Comparison of ENCODE assay signal across 10 mouse cellular contexts in the genomic region with DNA sequence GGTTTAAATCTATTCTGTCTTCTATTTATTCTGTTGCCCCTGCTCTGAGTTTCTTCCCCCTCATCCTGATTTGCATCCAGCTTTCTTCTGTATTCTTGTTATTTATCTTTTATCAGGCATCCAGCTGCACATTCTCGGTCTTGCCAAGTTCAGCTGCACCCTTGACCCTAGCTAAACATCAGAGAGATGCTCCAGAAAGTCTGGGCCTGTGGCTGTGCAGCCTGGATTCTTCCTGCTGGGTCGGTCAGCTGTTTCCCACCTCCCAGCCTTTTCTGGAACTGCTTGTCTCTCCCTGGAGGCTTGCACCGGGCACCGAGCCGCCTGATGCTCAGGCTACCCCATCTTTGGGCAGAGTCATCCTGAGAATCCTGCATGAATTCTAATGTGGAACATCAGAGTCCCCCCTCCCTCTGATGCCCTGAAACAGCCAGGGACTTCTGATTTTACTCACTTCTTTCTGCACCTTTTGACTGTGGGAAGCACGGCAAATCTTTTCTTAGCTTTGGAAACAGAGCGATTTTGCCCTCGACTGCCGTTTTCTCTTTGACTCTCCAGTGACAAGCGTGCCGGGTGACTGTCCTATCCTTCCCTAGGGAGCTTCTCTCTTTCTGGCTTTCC. TPM values are rescaled to one million over a fixed set of nuclear protein-coding genes. Genes with fewer than 3 reads are reported as not detected.
DNase-seq lines count a peak whose midpoint lies in the region; ATAC-seq and TF ChIP-seq lines count a peak whose summit lies in the region.
"Had no signal": no experiment of that assay in that cellular context is flagged by ENCODE, and none has a peak within 500 bp of the region (broad histone marks: within the 10 kb centered on the region; RNA-seq: fewer than 3 reads in every experiment).

No protein-coding gene starts in this region.

- ATAC-seq in kidney, postnatal 0 days (replicated peaks; ENCODE audit: low FRiP score, low read depth), result no peak
- ATAC-seq: liver, postnatal 0 days had no signal

- H3K4me2 ChIP-seq in kidney, postnatal 0 days (ENCODE audit: low read length), result no peak overlapping the region
- H3K4me2 ChIP-seq: hindbrain, embryonic 13.5 days; neural tube, embryonic 12.5 days had no signal

- DNase-seq in kidney, postnatal 0 days (ENCODE audit: low spot score), result peak; percentile 53
- no peak for DNase-seq in kidney, adult 18-20 months
- DNase-seq in brain, embryonic 14.5 days (ENCODE audit: low read depth), result peak; percentile 37
- peak; percentile 38 for DNase-seq in gastrocnemius, postnatal 25 days
- peak; percentile 47 for DNase-seq in lung, postnatal 14 days
- no peak for DNase-seq in T-cell, adult 2 months (ENCODE audit: low spot score)
- DNase-seq in embryo, embryonic 11 days, result no peak
- DNase-seq: liver, postnatal 0 days had no signal

- H3K4me3 ChIP-seq in kidney, postnatal 0 days (replicated peaks; ENCODE audit: low read depth, low read length), result no peak overlapping the region
- H3K4me3 ChIP-seq: hindbrain, embryonic 13.5 days; neural tube, embryonic 12.5 days had no signal

- H3K9me3 ChIP-seq in kidney, postnatal 0 days (replicated peaks; ENCODE audit: low read length), result no peaks in the 10 kb centered on the region
- H3K9me3 ChIP-seq: hindbrain, embryonic 13.5 days; neural tube, embryonic 12.5 days had no signal

- TF ChIP-seq CTCF in kidney, postnatal 0 days (IDR thresholded peaks at IDR 0.05; ENCODE audit: low read depth), result no peak
- no peak for TF ChIP-seq CTCF in brain, embryonic 14.5 days (IDR thresholded peaks at IDR 0.05; ENCODE audit: borderline replicate concordance, extremely low read depth, insufficient read depth, insufficient read length)

- WGBS in kidney, postnatal 0 days, result 64% methylated on average over 11 of the region's 11 CpGs

- H3K27me3 ChIP-seq in kidney, postnatal 0 days (ENCODE audit: insufficient read depth, low read length), result no peaks in the 10 kb centered on the region
- H3K27me3 ChIP-seq: hindbrain, embryonic 13.5 days; neural tube, embryonic 12.5 days had no signal

- H3K36me3 ChIP-seq in kidney, postnatal 0 days (ENCODE audit: insufficient read depth, low read length), result peaks cover 47% of the 10 kb centered on the region
- H3K36me3 ChIP-seq: hindbrain, embryonic 13.5 days had no signal

- TF ChIP-seq POLR2A in brain, embryonic 14.5 days (IDR thresholded peaks at IDR 0.05; ENCODE audit: borderline replicate concordance, extremely low read depth, insufficient read depth, insufficient read length, poor library complexity, severe bottlenecking), result no peak

- H3K9ac ChIP-seq in kidney, postnatal 0 days (ENCODE audit: low read depth, low read length), result no peak overlapping the region
- H3K9ac ChIP-seq: hindbrain, embryonic 13.5 days; liver, postnatal 0 days; neural tube, embryonic 12.5 days had no signal

- H3K27ac ChIP-seq in kidney, postnatal 0 days, result no peak overlapping the region
- H3K27ac ChIP-seq: hindbrain, embryonic 13.5 days; neural tube, embryonic 12.5 days had no signal

- no peaks in the 10 kb centered on the region for H3K4me1 ChIP-seq in kidney, postnatal 0 days (replicated peaks; ENCODE audit: insufficient read depth, low read length)
- H3K4me1 ChIP-seq: hindbrain, embryonic 13.5 days had no signal

RNA-seq across cellular contexts. Expression of a gene that starts 30.5 kb away (rescaled TPM):
- polyA plus RNA-seq in kidney, postnatal 0 days (2015; fragmentation: Nextera tagmentation; extraction: Ambion mirVana), result 48.0 and 51.5 TPM in 2 replicates
- polyA plus RNA-seq in brain, embryonic 14.5 days (2012; rRNA removed), result 67.3 and 79.2 TPM in 2 replicates
- 1 to 10 TPM; 5.3 to 5.7 TPM for total RNA-seq in gastrocnemius, postnatal 25 days (2021)

Comparison
In these comparisons a context has a peak if more than half of its experiments do, and no peak if none do; other contexts are left out.
1. DNase-seq: peak in kidney, postnatal 0 days (single experiment), brain, embryonic 14.5 days (single experiment), gastrocnemius, postnatal 25 days (single experiment) and lung, postnatal 14 days (single experiment); none in kidney, adult 18-20 months (single experiment), T-cell, adult 2 months (single experiment) and embryo, embryonic 11 days (single experiment).